Mouse (Mus musculus): ENCODE measurements around the gene Dnah2. TPM values are rescaled to one million over a fixed set of nuclear protein-coding genes. Genes with fewer than 3 reads are reported as not detected.

The Dnah2 gene
- polyA plus RNA-seq, 1 experiment from 2014 or later = 0.20 TPM

- WGBS (ENCODE audit: insufficient replicate concordance) = 62% methylated on average over 6 of the region's 6 CpGs
- H3K27me3 ChIP-seq = no peaks in the 10 kb centered on the region
- no peak overlapping the region for H3K4me2 ChIP-seq
- no peaks in the 10 kb centered on the region for H3K36me3 ChIP-seq (replicated peaks)
- H3K27ac ChIP-seq (replicated peaks) = no peak overlapping the region
- no peak for ATAC-seq (ENCODE audit: insufficient read depth)
- H3K4me3 ChIP-seq (replicated peaks) = no peak overlapping the region
- H3K9ac ChIP-seq = no peak overlapping the region
- H3K9me3 ChIP-seq (replicated peaks) = no peaks in the 10 kb centered on the region
- 0 out of 2 replicates have a peak, but pooled peaks cover 2% of the 10 kb centered on the region for H3K4me1 ChIP-seq (replicated peaks)
These were observed 163.9 kb downstream of the Dnah2 start for GRCm38 (mm10) chr11:69384979-69385378.

- no peaks in the 10 kb centered on the region for H3K36me3 ChIP-seq (replicated peaks)
- 68% methylated on average over 10 of the region's 10 CpGs for WGBS (ENCODE audit: insufficient replicate concordance)
- no peak for ATAC-seq (ENCODE audit: insufficient read depth)
- H3K4me1 ChIP-seq (replicated peaks) = peaks cover 13% of the 10 kb centered on the region
- H3K4me2 ChIP-seq = no peak overlapping the region
- H3K27me3 ChIP-seq = no peaks in the 10 kb centered on the region
- H3K27ac ChIP-seq (replicated peaks) = no peak overlapping the region
- no peak overlapping the region for H3K4me3 ChIP-seq (replicated peaks)
- H3K9me3 ChIP-seq (replicated peaks) = no peaks in the 10 kb centered on the region
- H3K9ac ChIP-seq = no peak overlapping the region
These were observed 166.3 kb downstream of the Dnah2 start for GRCm38 (mm10) chr11:69382478-69383105.

GRCm38 (mm10) chr11:69381356-69381755 lies 167.6 kb downstream of the Dnah2 start:
- no peaks in the 10 kb centered on the region for H3K27me3 ChIP-seq
- ATAC-seq (ENCODE audit: insufficient read depth) = no peak
- no peaks in the 10 kb centered on the region for H3K36me3 ChIP-seq (replicated peaks)
- no peak overlapping the region for H3K4me3 ChIP-seq (replicated peaks)
- H3K4me2 ChIP-seq = no peak overlapping the region
- no peaks in the 10 kb centered on the region for H3K9me3 ChIP-seq (replicated peaks)
- H3K9ac ChIP-seq = no peak overlapping the region
- WGBS (ENCODE audit: insufficient replicate concordance) = 77% methylated on average over 6 of the region's 6 CpGs
- H3K4me1 ChIP-seq (replicated peaks) = peaks cover 24% of the 10 kb centered on the region
- no peak overlapping the region for H3K27ac ChIP-seq (replicated peaks)

- Histone ChIP-seq H3K9ac (no peak overlapping the region), H3K4me1 (replicated peaks) (peaks cover 33% of the 10 kb centered on the region), H3K27ac (replicated peaks) (0 out of 2 replicates have a peak overlapping the region, but pooled peaks have one; percentile 3), H3K9me3 (replicated peaks) (no peaks in the 10 kb centered on the region), H3K4me3 (replicated peaks) (no peak overlapping the region), H3K4me2 (no peak overlapping the region), H3K36me3 (replicated peaks) (0 out of 2 replicates have a peak, but pooled peaks cover 3% of the 10 kb centered on the region), H3K27me3 (no peaks in the 10 kb centered on the region)
- 43% methylated on average over 3 of the region's 3 CpGs for WGBS (ENCODE audit: insufficient replicate concordance)
- peak; percentile 49 for ATAC-seq (ENCODE audit: insufficient read depth)
These were observed 169.3 kb downstream of the Dnah2 start for GRCm38 (mm10) chr11:69379600-69379999.

GRCm38 (mm10) chr11:69377766-69378165 lies 171.1 kb downstream of the Dnah2 start:
- Histone ChIP-seq H3K4me2 (no peak overlapping the region), H3K9me3 (replicated peaks) (no peaks in the 10 kb centered on the region), H3K4me1 (replicated peaks) (peaks cover 51% of the 10 kb centered on the region), H3K27me3 (no peaks in the 10 kb centered on the region), H3K4me3 (replicated peaks) (no peak overlapping the region), H3K27ac (replicated peaks) (peak overlapping the region; percentile 39), H3K9ac (no peak overlapping the region), H3K36me3 (replicated peaks) (0 out of 2 replicates have a peak, but pooled peaks cover 6% of the 10 kb centered on the region)
- 49% methylated on average over 3 of the region's 3 CpGs for WGBS (ENCODE audit: insufficient replicate concordance)
- ATAC-seq (ENCODE audit: insufficient read depth) = 0 out of 2 replicates have a peak, but pooled peaks have one; percentile 45

GRCm38 (mm10) chr11:69375646-69376045 lies 173.3 kb downstream of the Dnah2 start:
- Histone ChIP-seq H3K4me2 (no peak overlapping the region), H3K27me3 (peaks cover 14% of the 10 kb centered on the region), H3K27ac (replicated peaks) (no peak overlapping the region), H3K4me3 (replicated peaks) (no peak overlapping the region), H3K9ac (no peak overlapping the region), H3K9me3 (replicated peaks) (no peaks in the 10 kb centered on the region), H3K4me1 (replicated peaks) (peaks cover 73% of the 10 kb centered on the region), H3K36me3 (replicated peaks) (0 out of 2 replicates have a peak, but pooled peaks cover 6% of the 10 kb centered on the region)
- 60% methylated on average over 4 of the region's 4 CpGs for WGBS (ENCODE audit: insufficient replicate concordance)
- ATAC-seq (ENCODE audit: insufficient read depth) = no peak

GRCm38 (mm10) chr11:69373223-69373965 lies 175.5 kb downstream of the Dnah2 start:
- Histone ChIP-seq H3K9me3 (replicated peaks) (no peaks in the 10 kb centered on the region), H3K27ac (replicated peaks) (peak overlapping the region; percentile 95), H3K9ac (peak overlapping the region; percentile 52), H3K4me2 (peak overlapping the region; percentile 86), H3K36me3 (replicated peaks) (0 out of 2 replicates have a peak, but pooled peaks cover 6% of the 10 kb centered on the region), H3K4me1 (replicated peaks) (peaks cover 75% of the 10 kb centered on the region), H3K4me3 (replicated peaks) (peak overlapping the region; percentile 53), H3K27me3 (peaks cover 33% of the 10 kb centered on the region)
- peak; percentile 93 for ATAC-seq (ENCODE audit: insufficient read depth)
- 56% methylated on average over 16 of the region's 16 CpGs for WGBS (ENCODE audit: insufficient replicate concordance)

GRCm38 (mm10) chr11:69372780-69373170 lies 176.1 kb downstream of the Dnah2 start:
- H3K4me3 ChIP-seq (replicated peaks) = peak overlapping the region; percentile 53

GRCm38 (mm10) chr11:69372056-69372779 lies 176.7 kb downstream of the Dnah2 start:
- H3K4me3 ChIP-seq (replicated peaks) = no peak overlapping the region

More at GRCm38 (mm10) chr11:69372780-69373170, 176.1 kb downstream of the Dnah2 start:
- peaks cover 78% of the 10 kb centered on the region for H3K4me1 ChIP-seq (replicated peaks)
- H3K36me3 ChIP-seq (replicated peaks) = 0 out of 2 replicates have a peak, but pooled peaks cover 6% of the 10 kb centered on the region
- H3K27ac ChIP-seq (replicated peaks) = peak overlapping the region; percentile 95
- no peak; the same call in 1 of the 2 replicates for ATAC-seq (ENCODE audit: insufficient read depth)
- H3K9ac ChIP-seq = no peak overlapping the region; the same call in 1 of the 2 replicates
- no peaks in the 10 kb centered on the region for H3K9me3 ChIP-seq (replicated peaks)
- peak overlapping the region; percentile 86 for H3K4me2 ChIP-seq
- 45% methylated on average over 3 of the region's 3 CpGs for WGBS (ENCODE audit: insufficient replicate concordance)
- peaks cover 40% of the 10 kb centered on the region for H3K27me3 ChIP-seq

GRCm38 (mm10) chr11:69371601-69372000 lies 177.3 kb downstream of the Dnah2 start:
- Histone ChIP-seq H3K4me3 (replicated peaks) (no peak overlapping the region), H3K27ac (replicated peaks) (peak overlapping the region; percentile 95), H3K9me3 (replicated peaks) (no peaks in the 10 kb centered on the region), H3K27me3 (peaks cover 51% of the 10 kb centered on the region), H3K4me2 (peak overlapping the region; percentile 24; the same call in 1 of the 2 replicates), H3K36me3 (replicated peaks) (0 out of 2 replicates have a peak, but pooled peaks cover 6% of the 10 kb centered on the region), H3K4me1 (replicated peaks) (peaks cover 78% of the 10 kb centered on the region), H3K9ac (no peak overlapping the region)
- no peak for ATAC-seq (ENCODE audit: insufficient read depth)
- 69% methylated on average over 12 of the region's 12 CpGs for WGBS (ENCODE audit: insufficient replicate concordance)

More at GRCm38 (mm10) chr11:69372056-69372779, 176.7 kb downstream of the Dnah2 start:
- peaks cover 78% of the 10 kb centered on the region for H3K4me1 ChIP-seq (replicated peaks)
- 34% methylated on average over 12 of the region's 12 CpGs for WGBS (ENCODE audit: insufficient replicate concordance)
- peak overlapping the region; percentile 16; the same call in 1 of the 2 replicates for H3K9ac ChIP-seq
- no peak for ATAC-seq (ENCODE audit: insufficient read depth)
- peaks cover 45% of the 10 kb centered on the region for H3K27me3 ChIP-seq
- 0 out of 2 replicates have a peak, but pooled peaks cover 6% of the 10 kb centered on the region for H3K36me3 ChIP-seq (replicated peaks)
- H3K9me3 ChIP-seq (replicated peaks) = no peaks in the 10 kb centered on the region
- H3K4me2 ChIP-seq = peak overlapping the region; percentile 86
- peak overlapping the region; percentile 95 for H3K27ac ChIP-seq (replicated peaks)
